In genomic region chr9:64951161-64951657, GRCm38 (mm10) we compare ENCODE assay signal across 28 mouse cellular contexts. TPM values are rescaled to one million over a fixed set of nuclear protein-coding genes. Genes with fewer than 3 reads are reported as not detected.
DNase-seq lines count a peak whose midpoint lies in the region; ATAC-seq and TF ChIP-seq lines count a peak whose summit lies in the region.
"Had no signal": no experiment of that assay in that cellular context is flagged by ENCODE, and none has a peak within 500 bp of the region (broad histone marks: within the 10 kb centered on the region; RNA-seq: fewer than 3 reads in every experiment).

Gene Slc24a1, minus strand, starts transcription at chr9:64951607.

- TF ChIP-seq EP300 in lung, postnatal 0 days (IDR thresholded peaks at IDR 0.05), result no peak

- H3K4me1 ChIP-seq in liver, embryonic 12.5 days, result peaks cover 34% of the 10 kb centered on the region
- H3K4me1 ChIP-seq in liver, embryonic 11.5 days (replicated peaks; ENCODE audit: control insufficient read depth, insufficient read depth, low read length), result peaks cover 22% of the 10 kb centered on the region
- H3K4me1 ChIP-seq in lung, postnatal 0 days (ENCODE audit: insufficient read depth, low read depth, low read length), result no peaks in the 10 kb centered on the region
- no peaks in the 10 kb centered on the region for H3K4me1 ChIP-seq in cerebellum, adult 2 months (ENCODE audit: control insufficient read depth, insufficient read depth, low read length)
- H3K4me1 ChIP-seq: heart, embryonic 15.5 days; limb, embryonic 13.5 days; neural tube, embryonic 12.5 days had no signal

- no peak within 1 kb of the TSS for H3K4me3 ChIP-seq in liver, embryonic 12.5 days
- H3K4me3 ChIP-seq in liver, embryonic 11.5 days (ENCODE audit: low read depth, low read length), result no peak within 1 kb of the TSS
- H3K4me3 ChIP-seq in lung, postnatal 0 days (ENCODE audit: low read depth, low read length), result no peak within 1 kb of the TSS
- no peak within 1 kb of the TSS for H3K4me3 ChIP-seq in cerebellum, adult 2 months (replicated peaks; ENCODE audit: insufficient read depth, low read depth, low read length)
- H3K4me3 ChIP-seq: embryonic facial prominence, embryonic 13.5 days; erythroblast, embryonic 14.5 days; forebrain, embryonic 12.5 days; heart, embryonic 15.5 days; kidney, embryonic 15.5 days; limb, embryonic 13.5 days; neural tube, embryonic 12.5 days had no signal

- TF ChIP-seq CTCF in lung, postnatal 0 days (IDR thresholded peaks at IDR 0.05), result peak; percentile 29
- no peak for TF ChIP-seq CTCF in cerebellum, adult 2 months (IDR thresholded peaks at IDR 0.05; ENCODE audit: borderline replicate concordance, insufficient read depth, low read depth, low read length)

- peaks cover 54% of the 10 kb centered on the region for H3K27me3 ChIP-seq in liver, embryonic 12.5 days (replicated peaks)
- H3K27me3 ChIP-seq in liver, embryonic 11.5 days (replicated peaks; ENCODE audit: control insufficient read depth, insufficient read depth, low read length), result peaks cover 18% of the 10 kb centered on the region
- H3K27me3 ChIP-seq in lung, postnatal 0 days (replicated peaks; ENCODE audit: insufficient read depth, low read length), result no peaks in the 10 kb centered on the region
- H3K27me3 ChIP-seq in cerebellum, adult 2 months (ENCODE audit: control insufficient read depth, insufficient read depth, low read length), result no peaks in the 10 kb centered on the region

- no peak within 1 kb of the TSS for H3K27ac ChIP-seq in liver, embryonic 12.5 days
- no peak within 1 kb of the TSS for H3K27ac ChIP-seq in liver, embryonic 11.5 days (ENCODE audit: low read depth, low read length)
- H3K27ac ChIP-seq in lung, postnatal 0 days (ENCODE audit: low read length), result no peak within 1 kb of the TSS
- H3K27ac ChIP-seq in cerebellum, adult 2 months (ENCODE audit: insufficient read depth, low read length), result no peak within 1 kb of the TSS
- H3K27ac ChIP-seq: embryonic facial prominence, embryonic 13.5 days; forebrain, embryonic 12.5 days; heart, embryonic 15.5 days; kidney, embryonic 15.5 days; limb, embryonic 13.5 days; liver, embryonic 14.5 days; neural tube, embryonic 12.5 days had no signal

- no peak for DNase-seq in liver, embryonic 11.5 days (ENCODE audit: low spot score)
- no peak for DNase-seq in lung, postnatal 0 days (ENCODE audit: low spot score)
- no peak for DNase-seq in lung, postnatal 14 days
- peak; percentile 55 for DNase-seq in R1 (ENCODE audit: low read depth, low spot score)
- no peak for DNase-seq in spleen, adult 18-20 months
- no peak for DNase-seq in cerebellum, adult 2 months
- DNase-seq: adrenal gland, postnatal 10 days; cerebellum, adult 9-11 months; embryo, embryonic 11 days; gastrocnemius, postnatal 10 days; kidney, adult 18-20 months; kidney, postnatal 36 days; lung, postnatal 4 days; midbrain, embryonic 14.5 days; right cerebral cortex, postnatal 4 days; thymus, postnatal 4 days had no signal

- no peaks in the 10 kb centered on the region for H3K36me3 ChIP-seq in liver, embryonic 12.5 days
- H3K36me3 ChIP-seq in liver, embryonic 11.5 days (ENCODE audit: control insufficient read depth, insufficient read depth, low read length), result no peaks in the 10 kb centered on the region
- no peaks in the 10 kb centered on the region for H3K36me3 ChIP-seq in lung, postnatal 0 days (ENCODE audit: insufficient read depth, low read length)
- H3K36me3 ChIP-seq: embryonic facial prominence, embryonic 13.5 days; forebrain, embryonic 12.5 days; heart, embryonic 15.5 days; kidney, embryonic 15.5 days; limb, embryonic 13.5 days; neural tube, embryonic 12.5 days had no signal

- WGBS in liver, embryonic 12.5 days (ENCODE audit: insufficient replicate concordance), result 38% methylated on average over 11 of the region's 11 CpGs
- 39% methylated on average over 11 of the region's 11 CpGs for WGBS in liver, embryonic 11.5 days
- WGBS in lung, postnatal 0 days, result 28% methylated on average over 11 of the region's 11 CpGs
- 47% methylated on average over 11 of the region's 11 CpGs for WGBS in cerebellum, adult 2 months

- no peaks in the 10 kb centered on the region for H3K9me3 ChIP-seq in liver, embryonic 12.5 days (replicated peaks)
- no peaks in the 10 kb centered on the region for H3K9me3 ChIP-seq in liver, embryonic 11.5 days (ENCODE audit: control insufficient read depth, low read length)
- no peaks in the 10 kb centered on the region for H3K9me3 ChIP-seq in lung, postnatal 0 days (ENCODE audit: low read length)
- H3K9me3 ChIP-seq: embryonic facial prominence, embryonic 13.5 days; heart, embryonic 15.5 days; kidney, embryonic 15.5 days; limb, embryonic 13.5 days; neural tube, embryonic 12.5 days had no signal

- no peak within 1 kb of the TSS for H3K9ac ChIP-seq in liver, embryonic 12.5 days
- H3K9ac ChIP-seq in liver, embryonic 11.5 days (ENCODE audit: low read depth, low read length), result no peak within 1 kb of the TSS
- no peak within 1 kb of the TSS for H3K9ac ChIP-seq in lung, postnatal 0 days (replicated peaks; ENCODE audit: low read depth)
- H3K9ac ChIP-seq: embryonic facial prominence, embryonic 13.5 days; forebrain, embryonic 12.5 days; heart, embryonic 15.5 days; kidney, embryonic 15.5 days; limb, embryonic 13.5 days; liver, embryonic 14.5 days; neural tube, embryonic 12.5 days had no signal

- H3K4me2 ChIP-seq in liver, embryonic 12.5 days, result peak within 1 kb of the TSS; percentile 33; the same call in 1 of the 2 replicates
- H3K4me2 ChIP-seq in liver, embryonic 11.5 days, result no peak within 1 kb of the TSS
- no peak within 1 kb of the TSS for H3K4me2 ChIP-seq in lung, postnatal 0 days (replicated peaks; ENCODE audit: low read depth, low read length)
- H3K4me2 ChIP-seq: embryonic facial prominence, embryonic 13.5 days; forebrain, embryonic 12.5 days; heart, embryonic 15.5 days; kidney, embryonic 15.5 days; limb, embryonic 13.5 days; neural tube, embryonic 12.5 days had no signal

- no peak for ATAC-seq in liver, embryonic 12.5 days
- no peak for ATAC-seq in liver, embryonic 11.5 days (replicated peaks; ENCODE audit: low FRiP score)
- ATAC-seq in lung, postnatal 0 days, result no peak
- ATAC-seq: CD4-positive, CD25-positive, alpha-beta regulatory T cell, adult 4 months; hindbrain, embryonic 16.5 days had no signal

- TF ChIP-seq POLR2A in cerebellum, adult 2 months (IDR thresholded peaks at IDR 0.05; ENCODE audit: borderline replicate concordance, insufficient read depth, low read length), result no peak

RNA-seq across cellular contexts. Expression of gene Slc24a1, which starts in this region (rescaled TPM):
- 0.11 and 0.13 TPM in 2 replicates for polyA plus RNA-seq in liver, embryonic 12.5 days (2016; fragmentation: Nextera tagmentation; extraction: Ambion mirVana)
- polyA plus RNA-seq in liver, embryonic 11.5 days (2014; fragmentation: Nextera tagmentation; extraction: Ambion mirVana), result 0.04 and 0.12 TPM in 2 replicates
- 0.04 TPM in 2 replicates for polyA plus RNA-seq in lung, postnatal 0 days (2015; fragmentation: Nextera tagmentation; extraction: Ambion mirVana)
- 0.02 and 0.03 TPM in 2 replicates for polyA plus RNA-seq in cerebellum, adult 2 months (2012; rRNA removed)
- polyA plus RNA-seq: embryonic facial prominence, embryonic 13.5 days; erythroblast, embryonic 14.5 days; neural tube, embryonic 12.5 days; stomach, embryonic 14.5 days had no signal
